Mouse (Mus musculus) bone marrow, adult 2 months (tissue): ENCODE data around the gene Ptchd4.

Experiments
- CTCF ChIP-seq: fragments of 200-500 bp; IDR thresholded peaks from 2 replicates; pipeline ENCODE4 v1.5.1; 2011; ENCODE audit warnings: low read length, control low read depth; ENCODE audit not compliant: control insufficient read depth, insufficient read depth
- POLR2A ChIP-seq: fragments of 200-500 bp; IDR thresholded peaks from 2 replicates; pipeline ENCODE4 v1.6.1; 2011; ENCODE audit warnings: low read depth, mild to moderate bottlenecking, control low read depth, low read length, borderline replicate concordance; ENCODE audit not compliant: control insufficient read depth

GRCm38 (mm10) chr17:42358481-42358880 lies 42.7 kb downstream of the Ptchd4 start:
- TF ChIP-seq CTCF = no peak
- TF ChIP-seq POLR2A = no peak
